Comparison of ENCODE assay signal across 7 mouse cellular contexts in the genomic region with DNA sequence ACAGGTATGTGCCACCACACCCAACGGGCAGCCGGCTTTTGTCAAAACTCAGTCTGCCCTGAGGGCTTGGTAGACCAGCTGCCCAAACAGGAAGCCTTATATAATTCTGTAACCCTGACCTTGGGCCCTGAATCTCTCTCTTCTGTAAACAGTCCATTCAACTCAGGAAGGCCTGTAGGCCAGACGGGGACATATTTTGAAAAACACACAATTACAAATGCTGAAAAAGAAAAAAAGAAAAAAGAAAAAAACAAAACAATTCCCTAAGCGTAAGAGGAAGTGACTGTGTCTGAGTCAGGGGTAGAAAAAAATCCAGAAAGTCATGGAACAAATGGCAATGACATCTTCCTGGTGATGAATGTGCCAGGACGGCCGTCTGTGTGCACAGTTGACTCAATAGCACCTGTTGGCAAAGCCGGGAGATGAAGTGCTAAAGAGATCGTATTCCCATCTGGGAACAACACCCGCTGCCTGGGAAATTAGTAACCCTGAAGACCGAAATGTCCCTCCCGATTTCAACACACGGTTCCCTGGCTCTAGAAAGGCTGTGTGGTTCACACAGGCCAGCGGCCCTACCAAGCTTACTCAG.
A peak's percentile ranks its signal among the peaks of the same experiment; 100 is the strongest.
DNase-seq lines count a peak whose midpoint lies in the region; ATAC-seq and TF ChIP-seq lines count a peak whose summit lies in the region.

No protein-coding gene starts in this region.

- H3K9ac ChIP-seq in lung, embryonic 14.5 days, result no peak overlapping the region

- no peak for ATAC-seq in lung, embryonic 14.5 days (ENCODE audit: insufficient read depth)
- no peak for ATAC-seq in frontal cortex, adult (ENCODE audit: low TSS enrichment)

- no peaks in the 10 kb centered on the region for H3K9me3 ChIP-seq in lung, embryonic 14.5 days (ENCODE audit: low read depth, low read length)
- H3K9me3 ChIP-seq in hindbrain, embryonic 10.5 days, result no peaks in the 10 kb centered on the region

- H3K4me3 ChIP-seq in lung, embryonic 14.5 days (ENCODE audit: low read depth, low read length), result no peak overlapping the region
- no peak overlapping the region for H3K4me3 ChIP-seq in myocyte
- H3K4me3 ChIP-seq in hindbrain, embryonic 10.5 days, result no peak overlapping the region

- H3K36me3 ChIP-seq in lung, embryonic 14.5 days (ENCODE audit: insufficient read depth), result no peaks in the 10 kb centered on the region
- H3K36me3 ChIP-seq in myocyte (ENCODE audit: control insufficient read depth, insufficient read depth), result no peaks in the 10 kb centered on the region
- H3K36me3 ChIP-seq in hindbrain, embryonic 10.5 days, result no peaks in the 10 kb centered on the region

- no peak for TF ChIP-seq POLR2A in myocyte (IDR thresholded peaks at IDR 0.05; ENCODE audit: insufficient read length, low read depth)

- H3K4me1 ChIP-seq in lung, embryonic 14.5 days (ENCODE audit: insufficient read depth), result 0 out of 2 replicates have a peak, but pooled peaks cover 11% of the 10 kb centered on the region
- peaks cover 44% of the 10 kb centered on the region for H3K4me1 ChIP-seq in hindbrain, embryonic 10.5 days (replicated peaks)

- H3K4me2 ChIP-seq in lung, embryonic 14.5 days, result no peak overlapping the region
- H3K4me2 ChIP-seq in myocyte (ENCODE audit: low read depth), result peak overlapping the region; percentile 100

- WGBS in lung, embryonic 14.5 days, result 53% methylated on average over 13 of the region's 13 CpGs
- WGBS in hindbrain, embryonic 10.5 days, result 76% methylated on average over 13 of the region's 13 CpGs

- H3K27me3 ChIP-seq in lung, embryonic 14.5 days (ENCODE audit: insufficient read depth, low read length), result no peaks in the 10 kb centered on the region
- H3K27me3 ChIP-seq in myocyte (ENCODE audit: control insufficient read depth, insufficient read depth, insufficient read length), result no peaks in the 10 kb centered on the region
- H3K27me3 ChIP-seq in hindbrain, embryonic 10.5 days (ENCODE audit: insufficient read depth, poor library complexity, severe bottlenecking), result peaks cover 40% of the 10 kb centered on the region

- no peaks in the 10 kb centered on the region for H3K79me2 ChIP-seq in myocyte (ENCODE audit: control insufficient read depth, insufficient read depth)

- DNase-seq in lung, embryonic 14.5 days, result peak; percentile 52
- DNase-seq in lung, postnatal 25 days (ENCODE audit: low spot score), result no peak
- DNase-seq in adrenal gland, postnatal 10 days, result peak; percentile 44
- peak; percentile 83 for DNase-seq in fibroblast of lung, adult 2 months (ENCODE audit: low read depth)
- DNase-seq in hindbrain, embryonic 10.5 days (ENCODE audit: low spot score), result no peak

- no peak for TF ChIP-seq CTCF in lung, embryonic 14.5 days (IDR thresholded peaks at IDR 0.05; ENCODE audit: low read depth)

- H3K27ac ChIP-seq in lung, embryonic 14.5 days (ENCODE audit: low read depth), result peak overlapping the region; percentile 37
- no peak overlapping the region for H3K27ac ChIP-seq in hindbrain, embryonic 10.5 days

- no peak overlapping the region for H3ac ChIP-seq in myocyte (ENCODE audit: control insufficient read depth, insufficient read length)

TF ChIP-seq in myocyte, 11 proteins besides CTCF, POLR2A, EP300 and RAD21:
- no peak for TF ChIP-seq E2F4 (IDR thresholded peaks at IDR 0.05; ENCODE audit: insufficient read depth)
- TF ChIP-seq TCF3 (IDR thresholded peaks at IDR 0.05; ENCODE audit: insufficient read length, low read depth), result peak; percentile 76
- TF ChIP-seq MYOD1 (IDR thresholded peaks at IDR 0.05; ENCODE audit: control insufficient read depth in 1 of 3, insufficient read length in 2 of 3, low read depth in 2 of 3), result peak; percentile 58 to 97 (median 87)
- no peak for TF ChIP-seq POLR2AphosphoS2 (IDR thresholded peaks at IDR 0.05; ENCODE audit: insufficient read length, low read depth)
- TF ChIP-seq USF1 (IDR thresholded peaks at IDR 0.05; ENCODE audit: low read depth), result no peak
- no peak for TF ChIP-seq MAX (IDR thresholded peaks at IDR 0.05; ENCODE audit: low read depth)
- TF ChIP-seq MYOG (IDR thresholded peaks at IDR 0.05; ENCODE audit: control insufficient read depth in 1 of 3, insufficient read depth in 1 of 3, insufficient read length in 2 of 3, low read depth in 2 of 3), result peak; percentile 37 to 92 (median 80)
- no peak for TF ChIP-seq SRF (IDR thresholded peaks at IDR 0.05; ENCODE audit: control insufficient read depth, insufficient read length, low read depth)
- TF ChIP-seq CEBPB (IDR thresholded peaks at IDR 0.05; ENCODE audit: insufficient read depth, poor library complexity, severe bottlenecking), result peak; percentile 82
- no peak for TF ChIP-seq REST (IDR thresholded peaks at IDR 0.05; ENCODE audit: insufficient read depth, insufficient read length)
- peak; percentile 94 for TF ChIP-seq TCF12 (IDR thresholded peaks at IDR 0.05; ENCODE audit: insufficient read depth, poor library complexity, severe bottlenecking)

Comparison
In these comparisons a context has a peak if more than half of its experiments do, and no peak if none do; other contexts are left out.
1. DNase-seq: peak in lung, embryonic 14.5 days (single experiment), adrenal gland, postnatal 10 days (single experiment) and fibroblast of lung, adult 2 months (single experiment); none in lung, postnatal 25 days (single experiment) and hindbrain, embryonic 10.5 days (single experiment).